Mouse (Mus musculus) liver, embryonic 14.5 days (tissue): ENCODE data around the gene Wnt7a.

ENCODE experiments used
- CTCF ChIP-seq: IDR thresholded peaks from 2 replicates; pipeline ENCODE4 v1.5.1; 2016; ENCODE audit warnings: antibody characterized with exemption, low read depth, control low read depth
- EP300 ChIP-seq: IDR thresholded peaks from 2 replicates; pipeline ENCODE4 v1.6.1; 2016; ENCODE audit warnings: antibody characterized with exemption, low read depth

- TF ChIP-seq CTCF (no peak), EP300 (no peak)
These were observed 2.5 kb downstream of the Wnt7a start for GRCm38 (mm10) chr6:91408616-91409015.
